Mouse (Mus musculus) bone marrow, adult 2 months (tissue): ENCODE results near the gene Lnx2. TPM values are rescaled to one million over a fixed set of nuclear protein-coding genes. Genes with fewer than 3 reads are reported as not detected.

ENCODE experiments used
- H3K27ac ChIP-seq: fragments of 200-500 bp; 2 replicates; pipeline ENCODE4 v1.5.1; 2012; ENCODE audit warnings: low read depth, mild to moderate bottlenecking, control low read depth, inconsistent platforms, low read length; ENCODE audit not compliant: control insufficient read depth, poor library complexity, insufficient read depth
- H3K4me1 ChIP-seq: fragments of 200-500 bp; 2 replicates; pipeline ENCODE4 v1.6.1; 2011; ENCODE audit warnings: low read length; ENCODE audit not compliant: control insufficient read depth, insufficient read depth
- H3K4me3 ChIP-seq: fragments of 200-500 bp; replicated peaks from 2 replicates; pipeline ENCODE3; 2011; ENCODE audit warnings: mild to moderate bottlenecking, low read depth, low read length, control low read depth; ENCODE audit not compliant: control insufficient read depth
- CTCF ChIP-seq: fragments of 200-500 bp; IDR thresholded peaks from 2 replicates; pipeline ENCODE4 v1.5.1; 2011; ENCODE audit warnings: low read length, control low read depth; ENCODE audit not compliant: control insufficient read depth, insufficient read depth
- POLR2A ChIP-seq: fragments of 200-500 bp; IDR thresholded peaks from 2 replicates; pipeline ENCODE4 v1.6.1; 2011; ENCODE audit warnings: low read depth, mild to moderate bottlenecking, control low read depth, low read length, borderline replicate concordance; ENCODE audit not compliant: control insufficient read depth
- WGBS: fragments of 180-500 bp; shearing (Covaris S2); methylation state at CpG from one replicate; pipeline ENCODE4 v1.1.7; 2018; 5-methylcytosine and 5-hydroxymethylcytosine counted together
- polyA plus RNA-seq: library from polyadenylated mRNA; stranded (reverse); fragments of >200 nt; gene quantifications from 2 replicates; pipeline ENCODE4 v1.2.4, GENCODE M21; 2011; ENCODE audit warnings: low replicate concordance; ENCODE audit not compliant: missing spikeins, insufficient read depth, insufficient read length

The Lnx2 gene
- polyA plus RNA-seq, 1 experiment, result 3.8 TPM

- H3K4me3 ChIP-seq, result no peak overlapping the region
Observed at GRCm38 (mm10) chr5:147051500-147052308, 24.7 kb downstream of the Lnx2 start.

GRCm38 (mm10) chr5:147050816-147051499, 25.4 kb downstream of the Lnx2 start:
- 24% methylated on average over 13 of the region's 13 CpGs for WGBS
- H3K27ac ChIP-seq, result peak overlapping the region; percentile 39; the same call in 1 of the 2 replicates
- peak overlapping the region; percentile 38 for H3K4me3 ChIP-seq
- no peaks in the 10 kb centered on the region; the same call in 1 of the 2 replicates for H3K4me1 ChIP-seq
- TF ChIP-seq POLR2A, result no peak
- TF ChIP-seq CTCF, result no peak

More at GRCm38 (mm10) chr5:147051500-147052308, 24.7 kb downstream of the Lnx2 start:
- no peak overlapping the region; the same call in 1 of the 2 replicates for H3K27ac ChIP-seq
- WGBS, result 68% methylated on average over 29 of the region's 29 CpGs
- H3K4me1 ChIP-seq, result no peaks in the 10 kb centered on the region; the same call in 1 of the 2 replicates
- TF ChIP-seq POLR2A (no peak), CTCF (no peak)

DNA sequence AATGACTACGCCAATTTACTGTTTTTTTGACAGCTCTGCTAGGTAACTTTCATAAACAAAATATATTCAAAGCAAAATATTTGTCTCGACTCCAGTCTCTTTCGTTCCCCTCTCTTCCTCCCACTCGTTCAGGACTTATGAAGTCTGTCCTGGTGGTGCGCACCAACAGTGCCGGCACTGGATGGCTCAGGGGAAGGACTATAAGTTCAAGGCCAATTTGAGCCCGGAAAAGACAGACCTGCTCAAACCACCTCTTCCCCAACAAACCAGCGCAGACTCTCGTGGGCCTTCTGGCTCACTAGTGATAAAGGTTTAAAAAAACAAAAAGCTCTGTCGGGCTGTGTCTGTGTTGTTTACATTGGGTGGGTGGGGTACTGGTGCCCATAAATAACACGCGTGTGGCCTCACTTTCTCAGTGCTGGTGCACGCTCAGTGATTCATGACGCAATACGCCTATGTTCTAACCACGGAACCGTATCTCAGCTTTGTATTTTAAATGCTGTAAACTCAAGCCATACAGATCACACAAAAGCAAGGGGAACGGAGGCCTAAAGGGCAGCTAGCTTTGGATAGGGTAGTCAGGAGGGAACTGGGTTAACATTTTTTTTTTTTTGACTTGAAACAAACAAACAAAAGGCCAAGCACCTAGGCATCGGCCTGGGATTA, 26.7 kb downstream of the Lnx2 start:
- H3K4me3 ChIP-seq, result no peak overlapping the region
- no peak overlapping the region for H3K27ac ChIP-seq
- TF ChIP-seq POLR2A (no peak), CTCF (no peak)
- 65% methylated on average over 19 of the region's 19 CpGs for WGBS
- H3K4me1 ChIP-seq, result no peaks in the 10 kb centered on the region; the same call in 1 of the 2 replicates

- Histone ChIP-seq H3K27ac (no peak overlapping the region), H3K4me3 (no peak overlapping the region), H3K4me1 (no peaks in the 10 kb centered on the region; the same call in 1 of the 2 replicates)
- TF ChIP-seq POLR2A (no peak), CTCF (no peak)
- WGBS, result 28% methylated on average over 11 of the region's 11 CpGs
Observed at GRCm38 (mm10) chr5:147045929-147046328, 30.5 kb downstream of the Lnx2 start.

DNA sequence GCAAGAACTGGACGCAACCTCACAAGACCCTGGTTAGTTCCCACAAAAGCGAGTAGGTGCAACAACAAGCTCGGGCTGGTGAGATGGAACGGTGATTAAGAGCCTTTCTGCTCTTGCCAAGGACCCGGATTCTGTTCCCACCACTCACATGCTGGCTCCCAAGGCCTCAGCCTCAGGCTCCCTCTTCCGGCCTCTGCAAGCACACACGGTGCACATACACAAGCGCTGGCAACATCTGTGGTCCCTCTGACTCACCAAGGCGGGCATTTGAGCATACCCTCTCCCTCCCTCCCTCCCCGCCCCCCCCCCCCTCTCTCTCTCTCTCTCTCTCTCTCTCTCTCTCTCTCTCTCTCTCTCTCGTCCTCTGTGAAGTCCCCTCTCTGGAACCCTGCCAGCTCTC, 31.1 kb downstream of the Lnx2 start:
- 75% methylated on average over 10 of the region's 11 CpGs for WGBS
- TF ChIP-seq POLR2A, result no peak
- no peak for TF ChIP-seq CTCF
- Histone ChIP-seq H3K27ac (no peak overlapping the region), H3K4me1 (no peaks in the 10 kb centered on the region; the same call in 1 of the 2 replicates), H3K4me3 (no peak overlapping the region)

- TF ChIP-seq CTCF, result no peak
- no peak for TF ChIP-seq POLR2A
- no peak overlapping the region for H3K27ac ChIP-seq
- H3K4me1 ChIP-seq, result no peaks in the 10 kb centered on the region
- WGBS, result 87% methylated on average over 15 of the region's 15 CpGs
- H3K4me3 ChIP-seq, result no peak overlapping the region
Observed at GRCm38 (mm10) chr5:147043240-147043844, 33.0 kb downstream of the Lnx2 start.

GRCm38 (mm10) chr5:147041965-147042937, 34.1 kb downstream of the Lnx2 start:
- Histone ChIP-seq H3K4me3 (no peak overlapping the region), H3K4me1 (no peaks in the 10 kb centered on the region), H3K27ac (no peak overlapping the region)
- 89% methylated on average over 40 of the region's 40 CpGs for WGBS
- no peak for TF ChIP-seq CTCF
- no peak for TF ChIP-seq POLR2A
